Mouse (Mus musculus): Measurements from ENCODE around the gene Jund.

Jund gene

DNA sequence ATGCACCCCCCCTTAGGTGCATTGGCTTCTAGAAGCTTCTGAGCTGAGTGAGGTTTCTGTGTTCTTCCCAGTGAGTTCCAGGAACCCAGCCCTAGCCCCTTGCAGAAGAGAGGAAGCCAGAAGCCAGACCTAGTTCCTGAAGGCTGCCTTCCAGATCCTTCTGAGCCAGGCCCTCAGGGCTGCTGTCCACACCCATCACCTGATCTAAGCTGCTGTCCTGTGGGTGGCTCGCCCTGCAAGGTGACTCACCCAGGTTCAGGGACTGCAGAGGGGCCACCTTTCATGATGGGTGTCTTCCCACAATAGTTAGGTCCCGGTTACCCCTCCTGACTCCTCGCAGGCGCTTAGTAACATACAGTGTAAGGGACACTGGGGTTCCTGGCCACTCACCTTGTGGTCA lies 19.3 kb upstream of the Jund start:
- TF ChIP-seq POU5F1 (IDR thresholded peaks at IDR 0.05; ENCODE audit: borderline replicate concordance, low read length) (no peak), NANOG (IDR thresholded peaks at IDR 0.05; ENCODE audit: borderline replicate concordance, low read length) (no peak), CTCF (conservative IDR thresholded peaks at IDR 0.05; ENCODE audit: low read length) (no peak)
- no peaks in the 10 kb centered on the region for H3K9me3 ChIP-seq (ENCODE audit: low read length)
- H3K4me1 ChIP-seq (replicated peaks; ENCODE audit: low read depth, low read length): peaks cover 90% of the 10 kb centered on the region
- H3K27me3 ChIP-seq (ENCODE audit: insufficient read depth, low read length): no peaks in the 10 kb centered on the region
- peak overlapping the region; percentile 32; the same call in 1 of the 2 replicates for H3K4me3 ChIP-seq (replicated peaks; ENCODE audit: low read length)
- peaks cover 56% of the 10 kb centered on the region for H3K36me3 ChIP-seq (ENCODE audit: insufficient read depth, low read length)

DNA sequence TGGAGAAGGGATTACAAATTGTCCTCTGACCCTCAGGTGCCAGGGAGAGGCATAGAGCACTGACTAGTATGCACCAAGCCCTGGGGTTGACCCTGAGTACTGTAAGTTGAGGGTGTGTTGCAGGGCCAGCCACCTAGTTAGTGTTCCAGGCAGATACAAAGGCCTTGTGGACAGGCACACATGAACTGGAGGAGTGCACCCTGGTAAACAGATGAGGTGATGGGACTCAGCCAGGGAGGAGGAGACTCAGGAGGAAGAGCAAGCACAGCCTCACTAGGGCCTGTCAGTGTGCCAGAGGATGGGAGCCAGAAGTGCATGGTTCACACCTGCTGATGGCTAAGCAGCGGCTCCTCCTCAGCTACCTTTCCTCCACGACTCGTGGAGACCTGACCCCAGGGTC lies 18.7 kb upstream of the Jund start:
- H3K27me3 ChIP-seq (ENCODE audit: insufficient read depth, low read length): no peaks in the 10 kb centered on the region
- H3K4me1 ChIP-seq (replicated peaks; ENCODE audit: low read depth, low read length): peaks cover 90% of the 10 kb centered on the region
- TF ChIP-seq CTCF (conservative IDR thresholded peaks at IDR 0.05; ENCODE audit: low read length) (no peak), NANOG (IDR thresholded peaks at IDR 0.05; ENCODE audit: borderline replicate concordance, low read length) (no peak), POU5F1 (IDR thresholded peaks at IDR 0.05; ENCODE audit: borderline replicate concordance, low read length) (no peak)
- H3K36me3 ChIP-seq (ENCODE audit: insufficient read depth, low read length): peaks cover 51% of the 10 kb centered on the region
- H3K4me3 ChIP-seq (replicated peaks; ENCODE audit: low read length): no peak overlapping the region
- H3K9me3 ChIP-seq (ENCODE audit: low read length): no peaks in the 10 kb centered on the region

DNA sequence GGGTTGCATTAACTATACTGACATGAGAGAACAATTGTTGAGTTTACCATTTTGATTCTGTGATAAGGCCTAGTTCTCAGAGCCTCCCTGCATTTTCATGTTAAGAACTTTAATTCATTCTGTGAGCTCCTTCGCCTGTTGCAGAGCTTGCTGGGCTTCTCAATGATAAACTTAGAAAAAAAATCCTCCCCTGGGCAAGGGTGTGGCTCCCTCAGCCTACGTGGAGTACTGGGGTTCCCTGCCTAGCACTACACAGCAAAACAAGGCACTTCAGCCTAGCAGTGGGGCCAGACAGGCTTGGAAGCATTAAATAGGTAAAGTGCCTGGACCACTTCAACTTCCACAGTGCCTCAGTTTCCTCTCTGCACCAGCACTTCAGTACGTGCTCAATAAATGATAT lies 17.3 kb upstream of the Jund start:
- Histone ChIP-seq H3K27me3 (ENCODE audit: insufficient read depth, low read length) (no peaks in the 10 kb centered on the region), H3K9me3 (ENCODE audit: low read length) (no peaks in the 10 kb centered on the region), H3K4me1 (replicated peaks; ENCODE audit: low read depth, low read length) (peaks cover 84% of the 10 kb centered on the region), H3K36me3 (ENCODE audit: insufficient read depth, low read length) (peaks cover 45% of the 10 kb centered on the region), H3K4me3 (replicated peaks; ENCODE audit: low read length) (no peak overlapping the region)
- no peak for TF ChIP-seq CTCF (conservative IDR thresholded peaks at IDR 0.05; ENCODE audit: low read length)
- no peak for TF ChIP-seq NANOG (IDR thresholded peaks at IDR 0.05; ENCODE audit: borderline replicate concordance, low read length)
- TF ChIP-seq POU5F1 (IDR thresholded peaks at IDR 0.05; ENCODE audit: borderline replicate concordance, low read length): no peak

DNA sequence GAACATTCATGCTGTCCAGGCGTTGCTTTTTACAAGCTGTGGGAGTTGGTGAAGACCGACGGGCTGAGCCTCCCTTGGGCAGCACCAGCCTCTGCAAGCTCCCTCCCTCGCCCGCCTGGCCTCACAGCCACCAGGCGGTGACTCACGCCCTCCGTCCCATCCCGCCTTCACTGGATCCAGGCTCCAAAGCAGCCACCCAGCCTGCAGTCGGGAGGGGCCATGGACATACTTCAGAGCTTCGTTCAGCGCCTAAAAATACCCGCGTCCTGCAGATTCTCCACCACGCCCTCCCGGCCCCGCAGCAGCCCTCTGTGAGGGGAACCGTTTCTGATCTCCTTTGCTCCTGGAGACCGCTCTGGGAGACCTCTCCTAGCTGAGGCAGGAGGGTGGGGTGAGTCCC lies 16.6 kb upstream of the Jund start:
- H3K4me1 ChIP-seq (replicated peaks; ENCODE audit: low read depth, low read length): peaks cover 82% of the 10 kb centered on the region
- peaks cover 41% of the 10 kb centered on the region for H3K36me3 ChIP-seq (ENCODE audit: insufficient read depth, low read length)
- H3K4me3 ChIP-seq (replicated peaks; ENCODE audit: low read length): peak overlapping the region; percentile 37; the same call in 1 of the 2 replicates
- no peak for TF ChIP-seq NANOG (IDR thresholded peaks at IDR 0.05; ENCODE audit: borderline replicate concordance, low read length)
- no peak for TF ChIP-seq POU5F1 (IDR thresholded peaks at IDR 0.05; ENCODE audit: borderline replicate concordance, low read length)
- no peak for TF ChIP-seq CTCF (conservative IDR thresholded peaks at IDR 0.05; ENCODE audit: low read length)
- no peaks in the 10 kb centered on the region for H3K27me3 ChIP-seq (ENCODE audit: insufficient read depth, low read length)
- H3K9me3 ChIP-seq (ENCODE audit: low read length): no peaks in the 10 kb centered on the region

DNA sequence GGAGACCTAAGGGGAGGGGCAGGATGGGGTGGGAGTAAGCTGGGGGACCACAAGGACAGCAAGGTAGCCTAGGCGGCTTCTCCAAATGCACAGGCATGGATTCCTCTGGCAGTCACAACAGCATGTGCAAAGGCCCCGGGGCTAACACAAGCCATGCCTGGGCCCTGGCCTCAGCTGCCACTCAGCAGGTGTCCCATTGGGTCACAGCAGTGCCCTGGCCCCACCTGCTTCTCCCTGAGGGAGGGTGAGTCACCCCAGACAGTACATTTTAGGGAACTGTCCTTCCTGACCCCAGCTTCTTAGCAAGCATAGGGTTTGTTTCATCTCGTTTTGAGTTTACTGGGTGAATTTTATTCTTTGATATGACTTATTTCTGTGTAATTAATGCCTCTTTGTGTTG lies 16.1 kb upstream of the Jund start:
- no peak for TF ChIP-seq NANOG (IDR thresholded peaks at IDR 0.05; ENCODE audit: borderline replicate concordance, low read length)
- no peak for TF ChIP-seq CTCF (conservative IDR thresholded peaks at IDR 0.05; ENCODE audit: low read length)
- TF ChIP-seq POU5F1 (IDR thresholded peaks at IDR 0.05; ENCODE audit: borderline replicate concordance, low read length): no peak
- peaks cover 39% of the 10 kb centered on the region for H3K36me3 ChIP-seq (ENCODE audit: insufficient read depth, low read length)
- no peaks in the 10 kb centered on the region for H3K9me3 ChIP-seq (ENCODE audit: low read length)
- H3K4me1 ChIP-seq (replicated peaks; ENCODE audit: low read depth, low read length): peaks cover 80% of the 10 kb centered on the region
- peak overlapping the region; percentile 37; the same call in 1 of the 2 replicates for H3K4me3 ChIP-seq (replicated peaks; ENCODE audit: low read length)
- H3K27me3 ChIP-seq (ENCODE audit: insufficient read depth, low read length): no peaks in the 10 kb centered on the region

DNA sequence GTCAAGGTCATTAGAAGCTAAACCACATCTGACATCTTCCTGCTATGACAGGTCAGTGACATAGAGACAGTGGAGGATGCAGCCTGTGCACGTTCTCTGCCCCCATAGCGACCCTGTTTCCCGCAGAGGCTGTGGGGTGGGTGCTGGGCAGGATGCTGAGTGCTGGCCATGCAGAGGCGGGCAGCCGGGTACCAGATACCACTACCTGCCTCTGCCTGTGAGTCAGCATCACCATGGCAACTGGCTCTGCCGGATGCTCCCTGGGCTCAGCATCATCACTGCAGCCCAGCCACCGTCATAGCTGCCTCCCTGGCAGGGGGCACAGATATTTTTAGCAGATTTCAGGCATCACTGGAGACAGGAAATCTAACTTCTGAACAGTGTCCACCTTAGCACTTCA lies 14.5 kb upstream of the Jund start:
- peaks cover 35% of the 10 kb centered on the region for H3K36me3 ChIP-seq (ENCODE audit: insufficient read depth, low read length)
- no peaks in the 10 kb centered on the region for H3K9me3 ChIP-seq (ENCODE audit: low read length)
- H3K4me3 ChIP-seq (replicated peaks; ENCODE audit: low read length): no peak overlapping the region
- TF ChIP-seq CTCF (conservative IDR thresholded peaks at IDR 0.05; ENCODE audit: low read length) (no peak), NANOG (IDR thresholded peaks at IDR 0.05; ENCODE audit: borderline replicate concordance, low read length) (no peak), POU5F1 (IDR thresholded peaks at IDR 0.05; ENCODE audit: borderline replicate concordance, low read length) (no peak)
- peaks cover 73% of the 10 kb centered on the region for H3K4me1 ChIP-seq (replicated peaks; ENCODE audit: low read depth, low read length)
- H3K27me3 ChIP-seq (ENCODE audit: insufficient read depth, low read length): no peaks in the 10 kb centered on the region

DNA sequence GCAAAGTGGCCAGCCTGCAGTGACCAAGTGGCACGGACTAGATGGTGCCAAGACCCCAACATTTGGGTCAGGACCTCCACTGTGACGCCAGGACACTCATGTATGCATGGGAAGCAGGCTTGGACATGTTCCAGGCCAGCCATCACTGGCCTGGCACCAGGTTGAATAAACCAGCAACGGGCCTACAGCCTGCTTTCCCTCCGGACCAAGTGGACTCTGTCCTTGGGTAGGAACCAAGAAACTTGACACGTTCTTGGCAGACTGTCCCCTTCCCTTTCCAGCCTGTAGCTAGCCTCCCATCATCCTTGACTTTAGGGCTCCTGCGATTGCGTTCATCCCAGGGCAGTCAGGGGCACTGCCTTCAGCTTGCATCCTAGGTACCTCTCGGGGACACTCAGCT lies 11.2 kb upstream of the Jund start:
- TF ChIP-seq POU5F1 (IDR thresholded peaks at IDR 0.05; ENCODE audit: borderline replicate concordance, low read length): no peak
- TF ChIP-seq CTCF (conservative IDR thresholded peaks at IDR 0.05; ENCODE audit: low read length): no peak
- TF ChIP-seq NANOG (IDR thresholded peaks at IDR 0.05; ENCODE audit: borderline replicate concordance, low read length): no peak
- Histone ChIP-seq H3K36me3 (ENCODE audit: insufficient read depth, low read length) (peaks cover 27% of the 10 kb centered on the region), H3K9me3 (ENCODE audit: low read length) (no peaks in the 10 kb centered on the region), H3K4me1 (replicated peaks; ENCODE audit: low read depth, low read length) (peaks cover 68% of the 10 kb centered on the region), H3K27me3 (ENCODE audit: insufficient read depth, low read length) (no peaks in the 10 kb centered on the region), H3K4me3 (replicated peaks; ENCODE audit: low read length) (no peak overlapping the region)

DNA sequence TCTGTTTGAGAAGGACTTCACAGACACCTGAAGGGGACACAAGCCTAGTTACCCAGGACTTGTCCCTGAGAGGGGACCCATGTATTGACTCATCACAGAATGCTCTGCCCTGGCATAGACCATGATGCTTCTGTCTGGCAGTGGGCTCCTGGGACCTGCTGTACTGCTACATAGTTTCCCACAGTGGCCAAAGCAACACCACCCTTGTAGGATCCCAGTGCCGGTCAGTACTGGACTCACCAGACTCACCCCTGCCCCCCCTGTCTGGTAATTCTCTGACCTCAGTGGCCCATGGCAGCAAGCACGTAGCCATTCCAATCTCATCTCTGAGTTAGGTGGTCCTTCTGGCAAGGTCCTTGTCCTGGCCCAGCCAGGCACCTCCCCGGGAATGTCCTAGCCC lies 10.6 kb upstream of the Jund start:
- H3K9me3 ChIP-seq (ENCODE audit: low read length): no peaks in the 10 kb centered on the region
- peaks cover 27% of the 10 kb centered on the region for H3K36me3 ChIP-seq (ENCODE audit: insufficient read depth, low read length)
- no peak overlapping the region for H3K4me3 ChIP-seq (replicated peaks; ENCODE audit: low read length)
- H3K4me1 ChIP-seq (replicated peaks; ENCODE audit: low read depth, low read length): peaks cover 69% of the 10 kb centered on the region
- TF ChIP-seq NANOG (IDR thresholded peaks at IDR 0.05; ENCODE audit: borderline replicate concordance, low read length) (no peak), CTCF (conservative IDR thresholded peaks at IDR 0.05; ENCODE audit: low read length) (no peak), POU5F1 (IDR thresholded peaks at IDR 0.05; ENCODE audit: borderline replicate concordance, low read length) (no peak)
- no peaks in the 10 kb centered on the region for H3K27me3 ChIP-seq (ENCODE audit: insufficient read depth, low read length)

DNA sequence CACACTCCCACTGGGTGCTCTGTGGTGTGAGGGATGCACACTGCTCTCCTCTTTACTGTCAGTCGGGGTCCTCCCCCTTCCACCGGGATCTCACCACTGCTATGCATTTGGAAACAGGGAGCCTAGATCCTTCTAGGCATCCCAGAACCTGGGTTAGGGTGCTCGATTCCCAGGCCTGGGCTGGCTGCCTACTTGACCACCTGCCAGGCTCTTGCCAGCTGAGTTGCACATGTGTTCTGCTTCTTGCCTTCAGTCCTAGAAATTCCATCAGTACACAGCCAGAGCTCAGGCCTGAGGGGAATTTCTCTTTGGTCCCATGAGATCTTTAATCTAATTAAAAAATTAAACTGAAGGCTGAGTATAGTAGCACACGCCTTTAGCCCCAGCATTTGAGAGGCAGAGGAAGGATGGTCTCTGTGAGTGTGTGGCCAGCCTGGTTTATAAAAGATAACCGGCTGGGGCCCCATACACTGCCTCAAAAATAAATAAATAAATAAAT lies 8.8 kb upstream of the Jund start:
- no peak for TF ChIP-seq POU5F1 (IDR thresholded peaks at IDR 0.05; ENCODE audit: borderline replicate concordance, low read length)
- no peak for TF ChIP-seq NANOG (IDR thresholded peaks at IDR 0.05; ENCODE audit: borderline replicate concordance, low read length)
- no peak overlapping the region for H3K4me3 ChIP-seq (replicated peaks; ENCODE audit: low read length)

More for the DNA sequence above, 8.8 kb upstream of the Jund start:
- Histone ChIP-seq H3K27me3 (ENCODE audit: insufficient read depth, low read length) (no peaks in the 10 kb centered on the region), H3K9me3 (ENCODE audit: low read length) (no peaks in the 10 kb centered on the region), H3K4me1 (replicated peaks; ENCODE audit: low read depth, low read length) (peaks cover 71% of the 10 kb centered on the region), H3K36me3 (ENCODE audit: insufficient read depth, low read length) (peaks cover 27% of the 10 kb centered on the region)

Data from E14TG2a.4 (cell line).